Mouse (Mus musculus) 3T3-L1 (cell line): ENCODE measurements around the gene Isoc2b.
"Not testable (repeated sequence)": the region's sequence is repeated elsewhere in the genome, so short reads cannot be mapped to it uniquely, and the experiment has no call there.

Experiments used
- DNase-seq: peaks from one replicate; pipeline ENCODE4 v3.0.0-alpha.2; 2015; ENCODE audit warnings: low read depth, low spot score

Isoc2b gene

GRCm38 (mm10) chr7:4870133-4870532 is at the start of gene Isoc2b:
TSS of gene Isoc2b (minus strand) at chr7:4870258.
- DNase-seq = no peak

DNA sequence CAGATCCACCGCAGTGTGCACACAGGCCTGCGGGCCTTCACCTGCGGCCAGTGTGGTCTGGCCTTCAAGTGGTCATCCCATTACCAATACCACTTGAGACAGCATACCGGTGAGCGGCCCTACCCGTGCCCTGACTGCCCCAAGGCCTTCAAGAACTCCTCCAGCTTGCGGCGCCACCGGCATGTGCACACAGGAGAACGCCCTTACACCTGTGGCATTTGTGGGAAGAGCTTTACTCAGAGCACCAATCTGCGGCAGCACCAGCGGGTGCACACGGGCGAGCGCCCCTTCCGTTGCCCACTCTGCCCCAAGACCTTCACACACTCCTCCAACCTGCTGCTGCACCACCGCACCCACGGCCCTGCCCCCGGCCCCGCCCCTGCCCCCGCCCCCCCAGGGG is 49.0 kb upstream of the Isoc2b start:
- no peak for DNase-seq

GRCm38 (mm10) chr7:4918681-4919080 is 48.6 kb upstream of the Isoc2b start:
- DNase-seq = no peak

DNA sequence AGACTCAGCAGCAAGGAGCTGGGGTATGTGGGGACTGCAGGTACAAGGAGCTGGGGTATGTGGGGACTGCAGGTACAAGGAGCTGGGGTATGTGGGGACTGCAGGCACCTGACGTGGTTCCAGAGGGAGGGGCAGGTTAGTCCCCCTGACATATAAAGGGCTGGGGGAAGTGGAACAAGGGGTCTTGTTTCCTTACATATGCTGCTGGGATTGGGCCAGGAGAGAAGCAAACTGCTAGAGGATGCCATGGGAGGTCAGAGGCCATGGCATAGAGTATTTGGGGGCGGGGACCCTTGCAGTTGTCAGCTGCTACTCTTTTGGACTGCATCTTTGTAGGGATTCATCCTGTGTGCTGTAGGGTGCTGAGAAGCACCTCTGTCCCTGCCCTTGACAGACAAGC is 47.4 kb upstream of the Isoc2b start:
- no peak for DNase-seq

- DNase-seq = peak; percentile 59
Measured at GRCm38 (mm10) chr7:4915669-4916416, 45.8 kb upstream of the Isoc2b start.

DNA sequence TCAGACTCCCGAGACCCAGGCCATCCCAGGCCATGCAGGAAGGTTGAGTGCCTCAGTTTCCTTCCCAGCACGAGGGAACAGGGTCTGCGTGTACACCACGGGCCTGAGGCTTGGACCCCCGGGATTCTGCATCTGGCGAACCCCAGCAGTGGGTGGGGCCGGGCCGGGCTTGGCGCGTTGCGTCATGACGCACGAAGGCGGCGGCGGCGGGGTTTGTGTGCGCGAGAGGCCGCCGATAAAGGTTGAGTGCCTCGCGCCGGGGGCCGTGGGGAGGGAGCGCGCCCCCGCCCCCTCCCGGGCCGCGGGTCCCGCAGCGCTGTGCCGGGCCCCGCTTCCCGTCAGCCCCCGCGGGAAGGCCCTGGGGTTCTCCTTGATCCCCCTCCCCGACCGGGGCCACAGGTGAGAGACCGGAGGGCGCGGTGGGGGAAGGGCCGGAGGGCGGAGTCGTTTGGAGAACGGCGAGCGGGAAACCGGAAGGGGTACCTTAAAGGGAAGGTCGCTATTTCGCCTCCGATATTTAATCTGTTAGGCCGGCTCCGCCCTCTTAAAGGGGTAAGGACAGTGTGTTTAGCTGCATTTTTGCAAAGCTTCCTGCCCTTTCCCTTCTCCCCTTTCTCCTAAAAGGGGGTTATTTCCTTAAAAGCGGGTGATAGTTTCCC is 45.1 kb upstream of the Isoc2b start, which contains the start of gene Zfp628:
TSS of gene Zfp628 (plus strand) at position 211 of the 659 bp plus-strand sequence.
- DNase-seq = peak; percentile 91

GRCm38 (mm10) chr7:4912248-4912647 is 42.2 kb upstream of the Isoc2b start:
- peak; percentile 58 for DNase-seq

DNA sequence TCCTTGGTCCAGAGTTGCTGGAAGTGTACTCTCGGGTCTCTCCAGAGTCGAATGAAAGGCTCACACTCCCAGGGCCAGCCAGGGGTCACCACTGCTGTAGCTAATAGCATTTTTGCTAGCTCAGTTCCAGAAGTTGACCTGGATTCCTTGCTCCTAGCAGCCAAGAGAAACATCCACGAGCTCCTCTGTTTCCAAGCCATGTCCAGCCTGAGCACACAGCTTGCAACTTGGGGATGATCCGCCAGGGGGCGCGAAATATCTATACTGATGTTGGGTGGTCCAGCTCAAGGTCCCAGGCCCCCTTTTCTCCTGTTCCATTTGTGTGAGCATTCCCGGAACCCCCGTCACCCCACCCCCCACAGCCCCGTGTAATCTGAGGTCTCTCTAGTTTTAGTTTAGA is 41.5 kb upstream of the Isoc2b start:
- peak; percentile 50 for DNase-seq

- DNase-seq = no peak
Measured at GRCm38 (mm10) chr7:4906466-4906950, 36.5 kb upstream of the Isoc2b start, which contains the start of gene Gm36210. TSS of gene Gm36210 (minus strand) at chr7:4906516.

- no peak for DNase-seq
Measured at GRCm38 (mm10) chr7:4902404-4902803, 32.3 kb upstream of the Isoc2b start.

DNA sequence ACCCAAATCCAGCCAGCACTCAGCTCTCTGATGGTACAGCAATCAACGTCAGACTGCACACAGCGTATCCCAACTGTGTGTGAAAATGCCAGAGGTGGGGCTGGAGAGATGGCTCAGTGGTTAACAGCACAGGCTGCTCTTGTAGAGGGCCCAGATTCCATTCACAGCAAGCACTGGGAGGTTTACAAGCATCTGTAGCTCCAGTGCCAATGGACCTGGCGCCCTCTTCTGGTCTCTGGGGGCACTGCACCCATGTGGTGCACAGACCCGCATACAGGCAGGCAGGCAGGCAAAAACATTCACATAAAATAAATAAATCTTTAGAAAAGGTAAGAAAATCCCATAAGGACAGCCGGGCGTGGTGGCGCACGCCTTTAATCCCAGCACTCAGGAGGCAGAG is 31.1 kb upstream of the Isoc2b start:
- DNase-seq = no peak

DNA sequence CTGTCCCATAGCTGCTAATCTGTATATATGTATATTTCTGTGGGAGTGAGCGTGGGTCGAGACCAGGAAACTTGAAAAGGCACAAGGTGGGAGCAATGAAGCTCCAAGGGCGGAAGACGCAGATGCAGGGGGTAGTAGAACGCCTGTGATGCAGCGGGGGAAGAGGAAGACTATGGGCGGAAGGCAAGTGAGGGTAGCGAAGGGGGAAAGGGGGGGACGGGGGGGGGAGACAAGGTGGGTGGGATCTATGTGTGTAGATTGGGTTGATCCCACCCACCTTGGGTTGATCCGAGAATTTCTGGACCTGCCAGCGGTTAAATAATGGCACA is 30.4 kb upstream of the Isoc2b start:
- no peak for DNase-seq

DNA sequence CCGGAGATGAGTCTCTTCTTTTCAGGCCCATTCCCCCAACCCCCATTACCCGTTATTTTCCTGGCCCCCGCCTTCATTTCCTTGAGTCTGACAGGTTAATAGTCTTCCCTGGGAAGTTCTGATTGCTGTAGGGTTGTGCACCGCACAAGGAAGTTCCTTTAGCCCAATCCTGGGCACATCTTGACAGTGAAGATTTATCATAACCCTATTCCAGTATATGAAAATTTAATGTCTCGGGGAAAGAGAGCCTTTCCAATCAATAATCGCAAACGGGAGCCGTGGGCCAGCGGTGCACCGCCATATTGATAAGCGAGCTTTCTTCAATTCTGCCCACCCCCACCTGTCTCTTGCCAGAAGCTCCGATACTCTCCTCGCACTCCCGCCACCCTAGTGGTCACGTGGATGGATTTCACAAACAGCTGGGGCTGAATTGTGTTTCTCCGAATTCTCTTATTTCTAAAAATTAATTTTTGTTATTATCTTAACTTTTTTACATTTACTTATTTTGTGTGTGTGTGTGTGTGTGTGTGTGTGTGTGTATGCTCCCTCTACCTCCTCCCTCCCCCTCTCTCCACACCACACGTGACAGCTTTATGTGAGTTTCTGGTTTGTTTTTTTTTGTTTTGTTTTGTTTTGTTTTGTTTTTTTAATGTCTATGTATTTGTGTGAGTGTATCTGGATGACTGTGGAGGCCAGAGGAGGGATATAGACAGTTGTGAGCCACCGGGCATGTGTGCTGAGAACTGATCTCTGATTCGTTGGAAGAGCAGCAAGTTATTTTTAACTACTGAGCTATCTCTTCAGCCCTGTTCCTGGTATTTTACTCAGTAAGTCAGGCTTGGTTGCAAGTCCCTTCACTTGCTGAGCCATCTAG is 29.8 kb upstream of the Isoc2b start:
- no peak for DNase-seq

- no peak for DNase-seq
Measured at GRCm38 (mm10) chr7:4898851-4899648, 29.0 kb upstream of the Isoc2b start.

- DNase-seq = no peak
Measured at GRCm38 (mm10) chr7:4895186-4895585, 25.1 kb upstream of the Isoc2b start.

- DNase-seq = peak; percentile 35
Measured at GRCm38 (mm10) chr7:4886680-4887079, 16.6 kb upstream of the Isoc2b start.

- DNase-seq = not testable (repeated sequence)
Measured at GRCm38 (mm10) chr7:4879036-4879435, 9.0 kb upstream of the Isoc2b start.

DNA sequence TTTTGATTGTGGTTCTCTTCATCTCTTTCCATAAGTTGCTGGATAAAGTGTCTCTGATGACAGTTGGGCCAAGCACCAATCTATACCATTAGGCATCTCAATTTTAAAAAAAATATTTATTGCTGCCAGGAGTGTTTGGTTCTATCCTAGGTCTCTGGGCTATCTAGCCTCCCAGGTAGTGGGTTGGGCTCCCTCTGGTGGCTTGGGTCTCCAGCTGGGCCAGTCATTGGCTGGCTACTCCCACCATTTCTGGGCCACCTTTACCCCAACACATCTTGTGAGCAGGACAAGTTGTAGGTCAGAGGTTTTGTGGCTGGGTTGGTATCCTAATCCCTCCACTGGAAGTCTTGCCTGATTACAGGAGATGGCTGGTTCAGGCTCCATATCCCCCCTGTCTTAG is 8.1 kb upstream of the Isoc2b start:
- peak; percentile 34 for DNase-seq

DNA sequence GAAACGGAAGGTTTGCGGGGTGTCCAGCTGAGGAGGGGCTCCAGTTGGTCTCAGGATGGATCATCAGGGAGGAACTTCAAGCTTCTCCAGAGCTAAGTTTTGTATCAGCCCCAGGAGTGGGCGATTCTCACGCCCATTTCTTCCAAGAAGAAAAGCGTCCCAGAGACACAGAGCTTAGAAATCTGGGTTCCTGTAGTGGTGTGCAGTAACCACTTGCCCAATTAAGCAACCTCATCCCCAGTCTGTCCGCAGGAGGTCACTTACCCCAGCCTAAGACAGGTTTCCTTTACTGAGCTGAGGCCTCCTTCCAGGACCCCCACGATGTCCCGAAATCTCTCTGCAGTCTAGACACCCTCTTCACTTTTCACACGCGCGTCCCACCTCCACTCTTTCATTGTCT is 7.2 kb upstream of the Isoc2b start:
- no peak for DNase-seq

DNA sequence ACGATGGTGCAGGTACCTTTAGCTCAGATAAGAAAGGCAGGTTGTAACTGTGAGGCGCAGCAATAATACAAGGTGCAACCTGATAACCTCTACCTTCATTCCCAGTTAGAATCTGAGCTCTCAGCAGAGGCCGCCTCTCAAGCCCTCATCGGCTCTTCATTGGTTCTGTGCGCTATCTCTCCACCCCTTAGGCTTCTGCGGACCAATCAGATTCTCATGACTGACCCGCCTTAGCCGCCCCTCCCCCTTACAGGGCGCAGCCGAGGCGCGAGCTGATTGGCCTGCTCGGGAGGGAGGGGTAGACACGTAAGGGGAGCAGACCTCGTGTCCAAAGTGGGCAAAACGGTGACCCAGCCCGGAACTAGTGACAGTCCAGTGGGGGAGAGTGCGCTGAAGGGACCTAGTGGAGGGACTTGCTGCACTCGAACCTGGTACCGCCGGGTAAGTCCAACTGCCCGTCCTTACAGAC is 6.7 kb upstream of the Isoc2b start, which contains the start of gene Isoc2a:
TSS of gene Isoc2a (plus strand) at position 401 of the 469 bp plus-strand sequence.
- peak; percentile 92 for DNase-seq

- DNase-seq = peak; percentile 16
Measured at GRCm38 (mm10) chr7:4866631-4867180, 3.4 kb downstream of the Isoc2b start.
